Mouse (Mus musculus): ENCODE measurements at regions not wholly inside any gene's neighbourhood (a gene's known extent, or its start where the extent isn't known, plus 50 kb on each side); places are given as distances from the start of the nearest gene placed in this dataset.

GRCm38 (mm10) chr17:51362801-51363200 lies 183.6 kb upstream of the Tbc1d5 start:
- no peak for TF ChIP-seq CTCF (IDR thresholded peaks at IDR 0.05; ENCODE audit: low read depth, low read length)
- TF ChIP-seq POLR2A (IDR thresholded peaks at IDR 0.05; ENCODE audit: extremely low read depth, insufficient read depth, low read length) = no peak
